Mouse (Mus musculus): ENCODE results near the gene Gapdh.

DNA sequence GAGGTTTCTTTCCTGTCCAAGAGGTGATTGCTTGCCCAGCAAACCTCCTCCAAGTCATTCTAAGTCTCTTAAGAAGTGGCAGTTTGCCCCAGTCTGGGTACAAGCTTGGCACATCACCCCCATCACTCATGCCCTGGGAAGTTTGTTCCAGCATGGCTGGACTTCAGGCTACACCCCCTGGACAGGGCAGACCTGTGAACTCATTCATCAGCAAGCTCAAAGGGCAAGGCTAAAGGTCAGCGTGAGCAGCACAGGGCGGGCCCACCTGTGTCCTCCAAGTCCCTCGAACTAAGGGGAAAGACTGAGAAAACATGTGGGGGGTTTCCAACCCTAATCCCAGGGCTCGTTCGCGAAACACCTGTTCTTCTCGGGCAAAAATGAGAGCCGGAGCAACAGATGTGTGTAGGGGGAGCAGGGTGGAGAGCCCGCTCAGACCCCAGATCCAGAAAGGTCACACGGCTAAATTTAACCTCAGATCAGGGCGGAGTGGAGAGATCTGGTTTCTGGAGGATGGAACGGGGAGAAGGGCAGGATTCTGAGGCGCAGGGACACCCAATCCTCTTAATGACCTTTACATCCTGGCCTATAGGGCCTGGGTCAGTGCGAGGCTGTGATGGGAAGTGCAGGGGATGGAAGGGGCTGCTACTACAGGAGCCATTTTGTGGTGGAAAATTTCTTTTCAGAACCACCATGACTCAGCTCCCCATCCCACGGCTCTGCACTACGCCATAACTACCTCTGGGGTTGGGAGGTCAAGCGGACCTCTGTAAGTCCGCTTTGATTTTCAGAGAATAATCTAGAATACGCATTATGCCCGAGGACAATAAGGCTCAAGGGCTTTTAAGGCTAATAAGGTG lies 2.2 kb downstream of the Gapdh start:
- TF ChIP-seq HCFC1 (IDR thresholded peaks at IDR 0.05; ENCODE audit: borderline replicate concordance, insufficient read depth, low read length) = no peak
- no peak for TF ChIP-seq ZC3H11A (IDR thresholded peaks at IDR 0.05; ENCODE audit: borderline replicate concordance, low read depth, low read length)
